Mouse (Mus musculus): ENCODE results near the gene Igsf21. TPM values are rescaled to one million over a fixed set of nuclear protein-coding genes. Genes with fewer than 3 reads are reported as not detected.

The Igsf21 gene
- polyA plus RNA-seq (2012; rRNA removed), result 0.01 TPM in 1 of 2 replicates, not detected in the other

GRCm38 (mm10) chr4:140246180-140247005 lies at the start of gene Igsf21:
Gene Igsf21 (minus strand): TSS chr4:140246784.

Measured in liver, embryonic 18 days (tissue).